Mouse (Mus musculus) small intestine, adult 2 months (tissue): ENCODE measurements at regions not wholly inside any gene's neighbourhood (a gene's known extent, or its start where the extent isn't known, plus 50 kb on each side); places are given as distances from the start of the nearest gene placed in this dataset.
"Not testable (repeated sequence)": the region's sequence is repeated elsewhere in the genome, so short reads cannot be mapped to it uniquely, and the experiment has no call there.

ENCODE experiments used
- H3K27ac ChIP-seq: fragments of 200-500 bp; 2 replicates; pipeline ENCODE4 v1.5.1; 2012; ENCODE audit warnings: low read depth, low read length, control low read depth, inconsistent platforms; ENCODE audit not compliant: insufficient read depth
- H3K27me3 ChIP-seq: fragments of 200-500 bp; 2 replicates; pipeline ENCODE4 v1.6.1; 2012; ENCODE audit warnings: mild to moderate bottlenecking, moderate library complexity, low read length, inconsistent platforms; ENCODE audit not compliant: control insufficient read depth, insufficient read depth
- H3K36me3 ChIP-seq: fragments of 200-500 bp; 2 replicates; pipeline ENCODE4 v1.6.1; 2012; ENCODE audit warnings: mild to moderate bottlenecking, low read length, control low read depth, inconsistent platforms; ENCODE audit not compliant: control insufficient read depth, insufficient read depth
- H3K4me1 ChIP-seq: fragments of 200-500 bp; 2 replicates; pipeline ENCODE4 v1.6.1; 2012; ENCODE audit warnings: low read length, inconsistent platforms, mixed read lengths; ENCODE audit not compliant: control insufficient read depth, insufficient read depth, insufficient read length
- H3K4me3 ChIP-seq: fragments of 200-500 bp; 2 replicates; pipeline ENCODE4 v1.5.1; 2012; ENCODE audit warnings: low read depth, mild to moderate bottlenecking, control low read depth, inconsistent platforms, low read length, moderate library complexity
- WGBS: fragments of 180-500 bp; shearing (Covaris S2); methylation state at CpG from one replicate; pipeline ENCODE4 v1.1.7; 2018; 5-methylcytosine and 5-hydroxymethylcytosine counted together

- H3K27ac ChIP-seq, H3K4me3 ChIP-seq, H3K4me1 ChIP-seq, H3K36me3 ChIP-seq, H3K27me3 ChIP-seq: not testable (repeated sequence)
- WGBS = 79% methylated on average over 3 of the region's 3 CpGs
Measured at GRCm38 (mm10) chr17:13432256-13432655, 77.9 kb downstream of the Tcp10c start.

- H3K4me3 ChIP-seq, H3K27ac ChIP-seq, H3K27me3 ChIP-seq, H3K36me3 ChIP-seq, H3K4me1 ChIP-seq: not testable (repeated sequence)
- 85% methylated on average over 7 of the region's 7 CpGs for WGBS
Measured at GRCm38 (mm10) chr17:13434146-13434545, 79.8 kb downstream of the Tcp10c start.

GRCm38 (mm10) chr17:13438790-13439189 lies 84.4 kb downstream of the Tcp10c start:
- 74% methylated on average over 3 of the region's 3 CpGs for WGBS
- not testable (repeated sequence) for H3K27ac ChIP-seq, H3K4me3 ChIP-seq

GRCm38 (mm10) chr17:13440708-13441530 lies 86.5 kb downstream of the Tcp10c start:
- not testable (repeated sequence) for H3K27ac ChIP-seq, H3K4me3 ChIP-seq, H3K36me3 ChIP-seq, H3K4me1 ChIP-seq, H3K27me3 ChIP-seq
- WGBS = 73% methylated on average over 9 of the region's 9 CpGs

More at GRCm38 (mm10) chr17:13438790-13439189, 84.4 kb downstream of the Tcp10c start:
- not testable (repeated sequence) for H3K27me3 ChIP-seq, H3K36me3 ChIP-seq, H3K4me1 ChIP-seq

- H3K4me3 ChIP-seq, H3K27ac ChIP-seq, H3K36me3 ChIP-seq, H3K4me1 ChIP-seq, H3K27me3 ChIP-seq: not testable (repeated sequence)
- 91% methylated on average over 5 of the region's 6 CpGs for WGBS
Measured at GRCm38 (mm10) chr17:13442229-13442628, 87.9 kb downstream of the Tcp10c start.

GRCm38 (mm10) chr17:13456869-13457600 lies 102.7 kb downstream of the Tcp10c start:
- H3K4me1 ChIP-seq, H3K36me3 ChIP-seq, H3K4me3 ChIP-seq, H3K27me3 ChIP-seq, H3K27ac ChIP-seq: not testable (repeated sequence)
- 76% methylated on average over 7 of the region's 7 CpGs for WGBS

- H3K27ac ChIP-seq, H3K27me3 ChIP-seq, H3K4me3 ChIP-seq, H3K36me3 ChIP-seq, H3K4me1 ChIP-seq: not testable (repeated sequence)
- 79% methylated on average over 2 of the region's 2 CpGs for WGBS
Measured at GRCm38 (mm10) chr17:13457942-13458341, 103.6 kb downstream of the Tcp10c start.

- H3K27ac ChIP-seq, H3K4me3 ChIP-seq, H3K27me3 ChIP-seq, H3K4me1 ChIP-seq, H3K36me3 ChIP-seq: not testable (repeated sequence)
- 43% methylated on average over 1 of the region's 2 CpGs for WGBS
Measured at GRCm38 (mm10) chr17:13458814-13459213, 104.4 kb downstream of the Tcp10c start.

GRCm38 (mm10) chr17:13462663-13463062 lies 108.3 kb downstream of the Tcp10c start:
- H3K27me3 ChIP-seq, H3K4me1 ChIP-seq, H3K27ac ChIP-seq, H3K4me3 ChIP-seq, H3K36me3 ChIP-seq: not testable (repeated sequence)
- 84% methylated on average over 2 of the region's 9 CpGs for WGBS

GRCm38 (mm10) chr17:13465822-13466221 lies 111.5 kb downstream of the Tcp10c start:
- H3K27ac ChIP-seq, H3K4me3 ChIP-seq, H3K4me1 ChIP-seq, H3K27me3 ChIP-seq, H3K36me3 ChIP-seq: not testable (repeated sequence)
- WGBS = 12% methylated on average over 5 of the region's 5 CpGs

- not testable (repeated sequence) for H3K4me3 ChIP-seq, H3K4me1 ChIP-seq, H3K36me3 ChIP-seq, H3K27ac ChIP-seq, H3K27me3 ChIP-seq
- WGBS = 79% methylated on average over 8 of the region's 8 CpGs
Measured at GRCm38 (mm10) chr17:13469867-13470380, 115.6 kb downstream of the Tcp10c start.
